Mouse (Mus musculus) ES-E14 (cell line): ENCODE data around the gene Stpg1.

Experiments used
- CHD2 ChIP-seq: IDR thresholded peaks from 2 replicates; pipeline ENCODE4 v1.6.1; 2014; ENCODE audit warnings: mild to moderate bottlenecking, low read depth, low read length, inconsistent platforms
- MAFK ChIP-seq: IDR thresholded peaks from 2 replicates; pipeline ENCODE4 v1.6.1; 2014; ENCODE audit warnings: mild to moderate bottlenecking, low read depth, low read length, inconsistent platforms; ENCODE audit not compliant: insufficient read depth
- ZC3H11A ChIP-seq: IDR thresholded peaks from 2 replicates; pipeline ENCODE4 v1.6.1; 2012; ENCODE audit warnings: low read depth, mild to moderate bottlenecking, inconsistent platforms, low read length, borderline replicate concordance
- ZNF384 ChIP-seq: IDR thresholded peaks from 2 replicates; pipeline ENCODE4 v1.6.1; 2012; ENCODE audit warnings: low read depth, low read length, inconsistent platforms

GRCm38 (mm10) chr4:135523939-135524338, 29.3 kb downstream of the Stpg1 start:
- TF ChIP-seq ZC3H11A (no peak), CHD2 (no peak), MAFK (no peak), ZNF384 (no peak)
